Mouse (Mus musculus) megakaryocyte progenitor cell, adult 5-6 weeks (primary cell): ENCODE measurements at regions not wholly inside any gene's neighbourhood (a gene's known extent, or its start where the extent isn't known, plus 50 kb on each side); places are given as distances from the start of the nearest gene placed in this dataset.

Experiments
- ATAC-seq: replicated peaks from 2 replicates; pipeline ENCODE4 v1.8.0; 2016; ENCODE audit warnings: mild to moderate bottlenecking, moderate TSS enrichment, inconsistent platforms; ENCODE audit not compliant: poor library complexity

GRCm38 (mm10) chr6:143697997-143698396, 531.0 kb downstream of the Etnk1 start:
- ATAC-seq = peak; percentile 91

DNA sequence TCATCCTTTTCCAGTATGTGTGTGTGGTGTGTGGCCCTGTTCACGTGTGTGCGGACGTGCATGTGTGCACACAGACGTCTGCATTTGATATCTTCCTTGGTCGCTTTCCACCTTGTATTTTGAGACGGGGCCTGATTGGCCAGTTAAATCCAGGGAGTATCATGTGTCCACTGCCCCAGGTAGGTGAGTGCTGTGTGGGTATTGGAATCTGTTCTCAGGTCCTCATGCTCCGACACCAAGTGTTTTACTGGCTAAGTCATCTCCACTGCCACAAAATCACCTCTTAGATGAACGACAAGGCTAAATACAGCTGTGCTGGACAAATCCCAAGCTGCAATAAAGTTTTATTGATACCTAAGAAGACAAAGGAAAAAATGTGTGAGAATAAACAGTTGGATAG, 537.0 kb downstream of the Etnk1 start:
- no peak for ATAC-seq

DNA sequence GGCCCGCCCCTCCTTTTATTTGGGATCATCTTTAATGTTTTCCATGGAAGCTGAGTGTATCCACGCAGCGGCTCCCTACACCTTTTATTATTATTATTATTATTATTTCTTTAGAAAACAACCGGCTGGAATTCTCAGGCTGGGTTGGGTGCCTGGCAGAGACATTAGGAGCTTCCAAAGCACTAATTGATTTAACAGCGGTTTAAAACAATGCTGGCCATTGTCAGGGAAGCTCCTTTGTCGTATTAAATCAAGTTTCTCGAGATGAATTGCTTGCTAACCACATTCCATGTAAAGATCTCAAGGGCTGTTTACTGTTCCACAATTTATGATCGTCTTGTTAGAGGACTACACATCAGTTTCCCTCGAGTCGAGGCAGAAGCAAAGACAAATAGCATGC, 539.4 kb downstream of the Etnk1 start:
- no peak for ATAC-seq

GRCm38 (mm10) chr6:143714461-143714860, 547.4 kb downstream of the Etnk1 start:
- ATAC-seq = no peak

- no peak for ATAC-seq
Measured at GRCm38 (mm10) chr6:143750074-143750473, 583.1 kb downstream of the Etnk1 start.

GRCm38 (mm10) chr6:143751076-143752070, 584.4 kb downstream of the Etnk1 start:
- peak; percentile 96 for ATAC-seq

DNA sequence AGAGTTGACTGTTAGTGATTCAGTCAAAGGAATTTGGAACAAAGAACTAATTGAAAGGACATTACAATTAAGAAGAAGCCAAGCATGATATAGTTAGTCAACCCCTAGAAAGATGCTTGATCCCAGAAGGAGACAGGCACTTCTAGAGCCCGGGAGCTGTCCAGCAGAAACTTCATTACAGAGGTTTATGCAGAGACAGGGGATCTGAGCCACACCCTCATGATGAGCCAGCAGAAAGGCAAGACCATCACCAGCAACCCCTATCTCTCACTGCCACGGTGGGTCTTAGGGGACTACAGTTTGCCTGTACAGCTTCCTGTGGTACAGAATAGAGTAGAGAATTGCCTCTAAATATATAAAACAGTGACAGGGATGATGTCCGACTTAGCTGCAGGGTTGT, 590.4 kb downstream of the Etnk1 start:
- ATAC-seq = peak; percentile 73

GRCm38 (mm10) chr6:143768115-143768514, 601.1 kb downstream of the Etnk1 start:
- no peak for ATAC-seq
